Mouse (Mus musculus): ENCODE data around the gene Rbmxl1. TPM values are rescaled to one million over a fixed set of nuclear protein-coding genes. Genes with fewer than 3 reads are reported as not detected.
"Not testable (repeated sequence)": the region's sequence is repeated elsewhere in the genome, so short reads cannot be mapped to it uniquely, and the experiment has no call there.

The Rbmxl1 gene
- total and polyA plus RNA-seq, 2 experiments from 2014 or later: 71.3 to 139 TPM

DNA sequence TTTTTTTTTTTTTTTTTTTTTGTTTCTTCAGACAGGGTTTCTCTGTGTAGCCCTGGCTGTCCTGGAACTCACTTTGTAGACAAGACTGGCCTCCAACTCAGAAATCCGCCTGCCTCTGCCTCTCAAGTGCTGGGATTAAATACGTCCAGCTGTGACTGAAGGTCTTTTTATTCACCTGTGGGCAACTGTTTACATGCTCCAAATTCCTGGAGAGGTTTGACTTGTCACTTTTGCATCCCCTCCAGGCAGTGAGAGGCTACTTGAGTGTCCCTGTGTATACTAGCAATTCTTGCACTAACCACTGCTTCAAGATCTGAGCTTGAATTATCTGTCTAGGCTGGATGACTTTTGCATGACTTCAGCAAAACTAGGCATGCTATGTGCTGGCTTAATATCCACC is 6.0 kb downstream of the Rbmxl1 start:
- no peak for TF ChIP-seq CTCF (IDR thresholded peaks at IDR 0.05; ENCODE audit: low read depth)
- Histone ChIP-seq H3K9me3 (ENCODE audit: low read length) (no peaks in the 10 kb centered on the region), H3K27ac (no peak overlapping the region), H3K9ac (replicated peaks; ENCODE audit: low read length) (no peak overlapping the region), H3K4me3 (ENCODE audit: low read length) (no peak overlapping the region), H3K36me3 (ENCODE audit: insufficient read depth, low read length) (no peaks in the 10 kb centered on the region), H3K27me3 (ENCODE audit: insufficient read depth, low read length) (no peaks in the 10 kb centered on the region), H3K4me2 (ENCODE audit: low read depth, low read length) (no peak overlapping the region), H3K4me1 (ENCODE audit: insufficient read depth, low read length) (0 out of 2 replicates have a peak, but pooled peaks cover 6% of the 10 kb centered on the region)
- WGBS: 83% methylated on average over 2 of the region's 2 CpGs
- DNase-seq (ENCODE audit: low spot score) (no peak), ATAC-seq (no peak)

DNA sequence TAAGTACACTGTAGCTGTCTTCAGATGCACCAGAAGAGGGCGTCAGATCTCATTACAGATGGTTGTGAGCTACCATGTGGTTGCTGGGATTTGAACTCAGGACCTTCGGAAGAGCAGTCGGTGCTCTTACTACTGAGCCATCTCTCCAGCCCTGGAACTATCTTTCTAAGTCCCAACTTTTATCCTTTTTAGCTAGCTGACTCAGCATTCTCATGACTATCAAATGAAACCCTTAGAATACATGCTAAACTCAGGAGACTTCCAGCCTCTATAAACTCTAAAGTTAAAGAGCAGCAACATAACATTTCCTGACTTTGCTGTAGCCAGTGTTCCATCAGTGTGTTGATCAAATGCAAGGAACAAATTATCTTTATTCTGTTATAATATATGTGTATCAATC is 12.4 kb downstream of the Rbmxl1 start:
- H3K4me3 ChIP-seq (ENCODE audit: low read length); H3K9me3 ChIP-seq (ENCODE audit: low read length); H3K4me2 ChIP-seq (ENCODE audit: low read depth, low read length); H3K9ac ChIP-seq (replicated peaks; ENCODE audit: low read length); H3K4me1 ChIP-seq (ENCODE audit: insufficient read depth, low read length); DNase-seq (ENCODE audit: low spot score); H3K27me3 ChIP-seq (ENCODE audit: insufficient read depth, low read length); H3K36me3 ChIP-seq (ENCODE audit: insufficient read depth, low read length); H3K27ac ChIP-seq; ATAC-seq: not testable (repeated sequence)
- 94% methylated on average over 3 of the region's 3 CpGs for WGBS

DNA sequence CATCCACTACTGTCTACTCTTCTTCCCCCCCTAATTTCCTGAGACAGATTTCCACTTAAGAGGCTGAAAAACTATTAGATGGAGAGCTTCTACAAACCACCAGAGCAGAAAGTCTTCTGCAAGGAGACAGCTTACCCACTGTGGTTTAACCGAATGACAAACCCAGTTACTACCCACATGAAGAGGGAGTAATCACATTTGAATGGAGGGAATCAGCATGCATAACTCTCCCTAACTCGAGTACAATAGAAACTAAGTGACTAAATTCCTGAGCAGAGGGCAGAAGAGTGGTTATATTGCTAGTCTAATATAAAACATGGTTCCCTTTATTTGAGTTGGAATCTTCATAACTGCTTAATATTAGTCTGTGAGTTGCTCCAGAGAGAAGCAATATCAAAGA is 15.7 kb downstream of the Rbmxl1 start:
- Histone ChIP-seq H3K27me3 (ENCODE audit: insufficient read depth, low read length) (no peaks in the 10 kb centered on the region), H3K4me2 (ENCODE audit: low read depth, low read length) (no peak overlapping the region), H3K36me3 (ENCODE audit: insufficient read depth, low read length) (no peaks in the 10 kb centered on the region), H3K4me3 (ENCODE audit: low read length) (no peak overlapping the region), H3K4me1 (ENCODE audit: insufficient read depth, low read length) (no peaks in the 10 kb centered on the region), H3K27ac (no peak overlapping the region), H3K9me3 (ENCODE audit: low read length) (no peaks in the 10 kb centered on the region), H3K9ac (replicated peaks; ENCODE audit: low read length) (no peak overlapping the region)
- ATAC-seq: no peak
- DNase-seq (ENCODE audit: low spot score): no peak
- WGBS: 18% methylated on average over 2 of the region's 2 CpGs
- TF ChIP-seq CTCF (IDR thresholded peaks at IDR 0.05; ENCODE audit: low read depth): no peak

DNA sequence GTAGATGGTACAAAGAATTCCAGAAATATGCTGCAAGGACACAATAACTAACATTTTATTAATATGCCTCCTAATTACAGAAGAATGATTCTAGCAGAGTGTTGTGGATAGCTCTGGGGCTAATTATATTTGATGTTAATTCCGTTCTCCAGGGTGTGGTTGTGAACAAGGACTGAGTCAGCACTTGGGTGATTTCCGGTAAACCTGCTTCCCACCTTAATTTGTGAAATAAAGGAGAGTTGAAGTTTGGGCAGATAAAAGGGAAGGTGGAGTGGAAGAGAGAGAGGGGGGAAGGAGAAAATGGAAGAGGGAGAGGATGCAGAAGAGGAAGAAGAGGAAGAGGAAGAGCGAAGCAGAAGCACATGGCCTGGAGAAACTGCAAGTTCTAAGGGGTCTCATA is 19.0 kb downstream of the Rbmxl1 start:
- Histone ChIP-seq H3K27me3 (ENCODE audit: insufficient read depth, low read length) (no peaks in the 10 kb centered on the region), H3K9ac (replicated peaks; ENCODE audit: low read length) (no peak overlapping the region), H3K36me3 (ENCODE audit: insufficient read depth, low read length) (no peaks in the 10 kb centered on the region), H3K4me3 (ENCODE audit: low read length) (no peak overlapping the region), H3K27ac (no peak overlapping the region), H3K4me2 (ENCODE audit: low read depth, low read length) (no peak overlapping the region), H3K9me3 (ENCODE audit: low read length) (no peaks in the 10 kb centered on the region), H3K4me1 (ENCODE audit: insufficient read depth, low read length) (no peaks in the 10 kb centered on the region)
- WGBS: 82% methylated on average over 3 of the region's 3 CpGs
- ATAC-seq (no peak), DNase-seq (ENCODE audit: low spot score) (no peak)
- no peak for TF ChIP-seq CTCF (IDR thresholded peaks at IDR 0.05; ENCODE audit: low read depth)

DNA sequence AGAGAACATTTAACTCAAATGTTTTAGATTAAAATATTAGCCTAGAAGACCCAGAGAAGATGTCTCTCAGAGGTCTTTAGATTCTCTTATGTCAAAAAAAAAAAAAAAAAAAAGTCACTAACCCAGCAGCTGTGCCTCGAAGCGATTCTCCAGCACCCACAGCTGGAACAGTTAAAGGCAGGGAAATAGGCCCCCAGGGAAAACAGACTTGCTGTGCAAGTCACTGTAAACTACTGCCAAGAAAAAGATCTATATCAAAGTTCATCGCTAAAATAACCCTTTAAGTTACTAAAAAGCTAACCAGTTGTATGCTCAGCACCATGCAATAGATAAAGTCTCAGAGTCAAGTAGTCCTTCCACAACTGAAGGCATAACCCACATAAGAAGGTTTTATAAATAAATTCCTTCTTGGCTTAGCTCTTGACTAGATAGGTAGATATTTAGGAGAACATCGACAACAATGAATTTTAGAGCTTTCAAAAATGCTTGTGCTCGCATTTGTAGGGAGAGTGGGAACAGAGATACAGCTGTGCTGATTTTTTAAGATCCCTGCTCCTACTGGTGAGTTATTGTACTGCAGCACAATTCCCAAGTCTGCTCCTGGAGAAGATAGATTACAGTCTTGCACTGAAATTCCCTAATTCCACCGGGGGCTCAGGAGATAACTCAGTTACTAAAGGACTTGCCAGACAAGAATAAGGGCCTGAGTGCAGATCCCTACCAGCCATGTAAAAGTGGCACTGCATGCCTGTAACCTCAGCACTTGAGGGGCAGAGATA is 31.5 kb downstream of the Rbmxl1 start:
- Histone ChIP-seq H3K36me3 (ENCODE audit: insufficient read depth, low read length) (no peaks in the 10 kb centered on the region), H3K9me3 (ENCODE audit: low read length) (no peaks in the 10 kb centered on the region), H3K4me1 (ENCODE audit: insufficient read depth, low read length) (no peaks in the 10 kb centered on the region), H3K27ac (no peak overlapping the region), H3K27me3 (ENCODE audit: insufficient read depth, low read length) (no peaks in the 10 kb centered on the region), H3K4me3 (ENCODE audit: low read length) (no peak overlapping the region), H3K9ac (replicated peaks; ENCODE audit: low read length) (no peak overlapping the region), H3K4me2 (ENCODE audit: low read depth, low read length) (no peak overlapping the region)
- TF ChIP-seq CTCF (IDR thresholded peaks at IDR 0.05; ENCODE audit: low read depth): peak; percentile 64
- DNase-seq (ENCODE audit: low spot score) (peak; percentile 30), ATAC-seq (no peak)
- 57% methylated on average over 6 of the region's 6 CpGs for WGBS

DNA sequence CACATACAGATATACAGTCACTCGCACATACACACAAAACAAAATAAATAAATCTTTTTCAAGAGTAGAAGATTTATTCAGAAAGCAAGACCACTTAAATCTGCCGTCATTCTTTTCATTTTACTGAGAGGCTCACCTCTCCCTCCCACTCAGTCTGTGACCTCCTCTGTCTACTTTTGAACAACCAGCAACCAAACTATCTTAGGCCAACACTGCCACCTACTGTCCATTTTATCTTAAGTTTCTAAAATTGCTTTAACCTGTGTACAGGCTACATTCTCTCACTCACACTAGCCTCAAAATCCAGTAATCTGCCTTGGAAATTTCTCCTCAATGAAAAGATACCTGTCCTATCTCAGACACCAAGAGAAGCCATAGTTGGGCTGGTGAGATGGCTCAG is 40.8 kb downstream of the Rbmxl1 start:
- Histone ChIP-seq H3K4me2 (ENCODE audit: low read depth, low read length) (no peak overlapping the region), H3K27me3 (ENCODE audit: insufficient read depth, low read length) (no peaks in the 10 kb centered on the region), H3K36me3 (ENCODE audit: insufficient read depth, low read length) (no peaks in the 10 kb centered on the region), H3K4me3 (ENCODE audit: low read length) (no peak overlapping the region), H3K9ac (replicated peaks; ENCODE audit: low read length) (no peak overlapping the region), H3K4me1 (ENCODE audit: insufficient read depth, low read length) (no peaks in the 10 kb centered on the region), H3K27ac (no peak overlapping the region), H3K9me3 (ENCODE audit: low read length) (no peaks in the 10 kb centered on the region)
- TF ChIP-seq CTCF (IDR thresholded peaks at IDR 0.05; ENCODE audit: low read depth): 0 out of 2 replicates have a peak, but pooled peaks have one; percentile 18
- DNase-seq (ENCODE audit: low spot score) (peak; percentile 32), ATAC-seq (no peak)
- WGBS: 94% methylated on average over 2 of the region's 2 CpGs

DNA sequence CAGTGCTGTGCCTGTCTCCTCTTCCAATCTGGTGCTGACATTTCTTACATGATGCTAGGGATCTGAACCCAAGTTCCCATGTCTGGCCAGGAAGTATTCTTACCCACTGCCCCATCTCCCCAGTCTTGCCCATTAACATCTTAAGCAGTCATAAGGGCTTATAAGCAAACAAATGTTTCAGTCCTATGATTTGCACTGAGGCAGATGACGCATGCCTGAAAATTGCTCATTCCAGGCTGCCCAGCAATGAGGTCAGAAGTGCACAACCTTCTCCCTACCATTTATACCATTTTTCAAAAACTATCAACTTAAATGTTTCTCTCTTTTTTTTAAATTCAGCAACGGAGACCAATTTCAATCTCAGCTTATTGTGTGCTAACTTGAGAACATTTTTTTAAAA is 44.8 kb downstream of the Rbmxl1 start:
- TF ChIP-seq CTCF (IDR thresholded peaks at IDR 0.05; ENCODE audit: low read depth): no peak
- no peaks in the 10 kb centered on the region for H3K27me3 ChIP-seq (ENCODE audit: insufficient read depth, low read length)
- no peak overlapping the region for H3K4me2 ChIP-seq (ENCODE audit: low read depth, low read length)
- no peak overlapping the region for H3K4me3 ChIP-seq (ENCODE audit: low read length)
- H3K36me3 ChIP-seq (ENCODE audit: insufficient read depth, low read length): no peaks in the 10 kb centered on the region
- no peak overlapping the region for H3K9ac ChIP-seq (replicated peaks; ENCODE audit: low read length)
- DNase-seq (ENCODE audit: low spot score): no peak
- H3K9me3 ChIP-seq (ENCODE audit: low read length): no peaks in the 10 kb centered on the region
- H3K27ac ChIP-seq: no peak overlapping the region
- WGBS: 88% methylated on average over 2 of the region's 2 CpGs
- ATAC-seq: no peak
- no peaks in the 10 kb centered on the region for H3K4me1 ChIP-seq (ENCODE audit: insufficient read depth, low read length)
